Mouse (Mus musculus) liver (tissue): ENCODE results near the gene Gm7970.
"Not testable (repeated sequence)": the region's sequence is repeated elsewhere in the genome, so short reads cannot be mapped to it uniquely, and the experiment has no call there.

ENCODE experiments used
- DNase-seq: peaks from one replicate; pipeline ENCODE4 v3.0.0-alpha.2; 2020; ENCODE audit warnings: mixed read lengths

Gene Gm7970

GRCm38 (mm10) chr14:41555483-41555882 is at the start of gene Gm7970:
TSS of gene Gm7970 (minus strand) at chr14:41555583.
- not testable (repeated sequence) for DNase-seq

- not testable (repeated sequence) for DNase-seq
Observed at GRCm38 (mm10) chr14:41600935-41601334, 45.6 kb upstream of the Gm7970 start.

GRCm38 (mm10) chr14:41586346-41586745 is 31.0 kb upstream of the Gm7970 start:
- not testable (repeated sequence) for DNase-seq

GRCm38 (mm10) chr14:41572911-41573310 is 17.5 kb upstream of the Gm7970 start, which contains the start of gene 1700049E17Rik2:
TSS of gene 1700049E17Rik2 (plus strand) at chr14:41573211.
- DNase-seq: not testable (repeated sequence)

GRCm38 (mm10) chr14:41524695-41525094 is 30.7 kb downstream of the Gm7970 start:
- DNase-seq: not testable (repeated sequence)

GRCm38 (mm10) chr14:41520683-41521082 is 34.7 kb downstream of the Gm7970 start:
- not testable (repeated sequence) for DNase-seq
